Mouse (Mus musculus) cerebellum, adult 11-12 months (tissue): ENCODE results near the gene Tenm2.

ENCODE experiments used
- DNase-seq: peaks from one replicate; pipeline ENCODE4 v3.0.0; 2022

Gene Tenm2

GRCm38 (mm10) chr11:36893061-36893460, 342.7 kb downstream of the Tenm2 start:
- DNase-seq: peak; percentile 33

GRCm38 (mm10) chr11:36891106-36891505, 344.7 kb downstream of the Tenm2 start:
- DNase-seq: no peak

- DNase-seq: no peak
These were observed 348.3 kb downstream of the Tenm2 start for GRCm38 (mm10) chr11:36887490-36887889.

- no peak for DNase-seq
These were observed 349.6 kb downstream of the Tenm2 start for GRCm38 (mm10) chr11:36886147-36886546.

GRCm38 (mm10) chr11:36872961-36873360, 362.8 kb downstream of the Tenm2 start:
- no peak for DNase-seq

- DNase-seq: no peak
These were observed 365.2 kb downstream of the Tenm2 start for GRCm38 (mm10) chr11:36870548-36870947.

GRCm38 (mm10) chr11:36851690-36852089, 384.1 kb downstream of the Tenm2 start:
- no peak for DNase-seq

GRCm38 (mm10) chr11:36847451-36847850, 388.3 kb downstream of the Tenm2 start:
- DNase-seq: no peak

GRCm38 (mm10) chr11:36832855-36833254, 402.9 kb downstream of the Tenm2 start:
- no peak for DNase-seq

- no peak for DNase-seq
These were observed 404.3 kb downstream of the Tenm2 start for GRCm38 (mm10) chr11:36831511-36831910.

- DNase-seq: no peak
These were observed 411.1 kb downstream of the Tenm2 start for GRCm38 (mm10) chr11:36824666-36825065.

- no peak for DNase-seq
These were observed 431.1 kb downstream of the Tenm2 start for GRCm38 (mm10) chr11:36804615-36805014.

- DNase-seq: no peak
These were observed 433.5 kb downstream of the Tenm2 start for GRCm38 (mm10) chr11:36802208-36802631.

- no peak for DNase-seq
These were observed 434.1 kb downstream of the Tenm2 start for GRCm38 (mm10) chr11:36801683-36802082.

GRCm38 (mm10) chr11:36799409-36799808, 436.4 kb downstream of the Tenm2 start:
- DNase-seq: no peak

GRCm38 (mm10) chr11:36758009-36758408, 477.8 kb downstream of the Tenm2 start:
- DNase-seq: no peak

GRCm38 (mm10) chr11:36746286-36746685, 489.5 kb downstream of the Tenm2 start:
- no peak for DNase-seq

GRCm38 (mm10) chr11:36727800-36728199, 508.0 kb downstream of the Tenm2 start:
- no peak for DNase-seq

- no peak for DNase-seq
These were observed 532.9 kb downstream of the Tenm2 start for GRCm38 (mm10) chr11:36702881-36703280.

GRCm38 (mm10) chr11:36700951-36701350, 534.8 kb downstream of the Tenm2 start:
- DNase-seq: no peak

GRCm38 (mm10) chr11:36700131-36700530, 535.6 kb downstream of the Tenm2 start:
- no peak for DNase-seq

- DNase-seq: no peak
These were observed 537.5 kb downstream of the Tenm2 start for GRCm38 (mm10) chr11:36698268-36698667.

- no peak for DNase-seq
These were observed 537.9 kb downstream of the Tenm2 start for GRCm38 (mm10) chr11:36697816-36698215.

- no peak for DNase-seq
These were observed 538.6 kb downstream of the Tenm2 start for GRCm38 (mm10) chr11:36697021-36697639.

GRCm38 (mm10) chr11:36694810-36695209, 541.0 kb downstream of the Tenm2 start:
- DNase-seq: no peak
